Mouse (Mus musculus) kidney, embryonic 16.5 days (tissue): ENCODE measurements around the gene Vsx1. TPM values are rescaled to one million over a fixed set of nuclear protein-coding genes. Genes with fewer than 3 reads are reported as not detected.
A peak's percentile ranks its signal among the peaks of the same experiment; 100 is the strongest.

Experiments used
- ATAC-seq: fragments of 200-750 bp; cut with Nextera tagmentation; 2 replicates; pipeline ENCODE4 v1.8.0; 2017; ENCODE audit warnings: moderate TSS enrichment; ENCODE audit not compliant: low FRiP score, low TSS enrichment
- H3K27ac ChIP-seq: fragments of 300-500 bp; sonication (generic); 2 replicates; pipeline ENCODE4 v1.5.1; 2014; ENCODE audit warnings: low read length
- H3K27me3 ChIP-seq: fragments of 300-500 bp; sonication (generic); 2 replicates; pipeline ENCODE4 v1.6.1; 2014; ENCODE audit warnings: low read length, control low read depth, mixed read lengths; ENCODE audit not compliant: insufficient read depth
- H3K36me3 ChIP-seq: fragments of 300-500 bp; sonication (generic); 2 replicates; pipeline ENCODE4 v1.6.1; 2014; ENCODE audit warnings: low read length, control low read depth, mixed read lengths; ENCODE audit not compliant: insufficient read depth
- H3K4me1 ChIP-seq: fragments of 300-500 bp; sonication (generic); 2 replicates; pipeline ENCODE4 v1.6.1; 2014; ENCODE audit warnings: low read length, control low read depth, mixed read lengths; ENCODE audit not compliant: insufficient read depth
- H3K4me2 ChIP-seq: fragments of 300-500 bp; sonication (generic); replicated peaks from 2 replicates; pipeline ENCODE4 v1.6.1; 2014; ENCODE audit warnings: low read depth, low read length
- H3K4me3 ChIP-seq: fragments of 300-500 bp; sonication (generic); 2 replicates; pipeline ENCODE4 v1.5.1; 2014; ENCODE audit warnings: mild to moderate bottlenecking, low read length
- H3K9ac ChIP-seq: fragments of 300-500 bp; sonication (generic); replicated peaks from 2 replicates; pipeline ENCODE4 v1.6.1; 2014; ENCODE audit warnings: low read length
- H3K9me3 ChIP-seq: fragments of 300-500 bp; sonication (generic); 2 replicates; pipeline ENCODE4 v1.6.1; 2016; ENCODE audit warnings: low read length, control low read depth
- WGBS: fragments of 180-500 bp; shearing (Covaris S2); extraction: QIAGEN DNeasy Blood & Tissue Kit; methylation state at CpG from one replicate; pipeline ENCODE4 v1.1.7; 2014; 5-methylcytosine and 5-hydroxymethylcytosine counted together
- polyA plus RNA-seq: library from polyadenylated mRNA; unstranded; fragments of >200 nt; fragmentation: Nextera tagmentation; extraction: Ambion mirVana; gene quantifications from 2 replicates; pipeline ENCODE4 v1.2.1, GENCODE M21; 2015

The Vsx1 gene
- polyA plus RNA-seq, 1 experiment from 2014 or later: not detected

GRCm38 (mm10) chr2:150667820-150668766, 21.1 kb downstream of the Vsx1 start, which contains the start of gene Acss1:
TSS of gene Acss1 (minus strand) at chr2:150668500.
- Histone ChIP-seq H3K27me3 (peaks cover 6% of the 10 kb centered on the region), H3K4me3 (peak within 1 kb of the TSS; percentile 68), H3K9ac (peak within 1 kb of the TSS; percentile 76), H3K4me2 (peak within 1 kb of the TSS; percentile 94), H3K36me3 (no peaks in the 10 kb centered on the region), H3K4me1 (peaks cover 10% of the 10 kb centered on the region), H3K27ac (no peak within 1 kb of the TSS), H3K9me3 (no peaks in the 10 kb centered on the region)
- WGBS: 2% methylated on average over 61 of the region's 61 CpGs
- ATAC-seq: peak; percentile 93

- Histone ChIP-seq H3K9me3 (no peaks in the 10 kb centered on the region), H3K36me3 (no peaks in the 10 kb centered on the region), H3K27me3 (peaks cover 6% of the 10 kb centered on the region), H3K4me2 (peak overlapping the region; percentile 94), H3K4me1 (peaks cover 12% of the 10 kb centered on the region), H3K9ac (peak overlapping the region; percentile 76), H3K4me3 (peak overlapping the region; percentile 68), H3K27ac (no peak overlapping the region)
- ATAC-seq: peak; percentile 42; the same call in 1 of the 2 replicates
- 5% methylated on average over 17 of the region's 17 CpGs for WGBS
Measured at GRCm38 (mm10) chr2:150667065-150667819, 21.9 kb downstream of the Vsx1 start.

DNA sequence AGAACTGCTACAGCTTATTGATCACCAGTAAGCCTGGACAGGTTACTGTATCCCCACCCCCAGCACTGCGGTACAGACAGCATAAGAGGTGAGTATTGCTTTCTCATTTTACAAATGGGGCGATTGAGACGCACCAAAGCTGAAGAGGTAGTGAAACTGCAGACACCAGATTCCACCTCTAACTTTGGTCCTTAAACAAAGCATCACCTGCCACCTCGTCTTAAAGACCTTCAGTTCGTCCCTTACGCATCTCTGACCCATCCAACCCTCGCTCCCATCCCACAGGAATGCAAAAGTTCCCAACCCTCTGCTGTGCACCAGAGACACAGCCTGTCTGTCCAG, 22.5 kb downstream of the Vsx1 start:
- H3K9me3 ChIP-seq: no peaks in the 10 kb centered on the region
- no peak for ATAC-seq
- H3K4me3 ChIP-seq: peak overlapping the region; percentile 68
- H3K4me2 ChIP-seq: peak overlapping the region; percentile 94
- H3K27me3 ChIP-seq: peaks cover 6% of the 10 kb centered on the region
- H3K9ac ChIP-seq: no peak overlapping the region; the same call in 1 of the 2 replicates
- 54% methylated on average over 7 of the region's 7 CpGs for WGBS
- H3K27ac ChIP-seq: no peak overlapping the region
- peaks cover 12% of the 10 kb centered on the region for H3K4me1 ChIP-seq
- no peaks in the 10 kb centered on the region for H3K36me3 ChIP-seq

- no peak overlapping the region for H3K27ac ChIP-seq
- no peak overlapping the region for H3K4me2 ChIP-seq
- H3K9ac ChIP-seq: no peak overlapping the region
- H3K36me3 ChIP-seq: no peaks in the 10 kb centered on the region
- peaks cover 6% of the 10 kb centered on the region for H3K27me3 ChIP-seq
- no peak overlapping the region for H3K4me3 ChIP-seq
- 52% methylated on average over 10 of the region's 10 CpGs for WGBS
- no peak for ATAC-seq
- H3K9me3 ChIP-seq: no peaks in the 10 kb centered on the region
- H3K4me1 ChIP-seq: peaks cover 12% of the 10 kb centered on the region
Measured at GRCm38 (mm10) chr2:150665534-150666451, 23.4 kb downstream of the Vsx1 start.

DNA sequence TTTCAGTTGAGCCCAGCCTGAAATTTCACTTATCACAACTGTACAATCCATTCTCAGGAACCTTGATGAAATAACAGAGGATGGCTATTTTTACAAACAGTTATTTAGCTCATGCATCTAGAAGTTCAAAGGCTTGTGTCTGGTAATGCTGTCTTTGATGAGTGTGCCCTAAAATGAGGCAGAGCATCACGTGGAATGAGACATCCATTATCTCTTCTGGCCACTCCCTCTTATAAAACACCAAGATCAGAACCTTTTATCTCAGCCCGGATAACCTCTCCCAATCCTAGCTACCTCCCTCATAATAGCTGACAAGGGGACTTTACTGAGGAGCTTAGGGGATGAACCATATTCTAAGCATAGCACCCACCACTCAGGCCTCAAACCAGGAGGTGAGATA, 24.2 kb downstream of the Vsx1 start:
- no peak for ATAC-seq

GRCm38 (mm10) chr2:150664152-150664920, 24.8 kb downstream of the Vsx1 start:
- peaks cover 6% of the 10 kb centered on the region for H3K27me3 ChIP-seq
- H3K4me3 ChIP-seq: no peak overlapping the region
- no peaks in the 10 kb centered on the region for H3K36me3 ChIP-seq
- no peak overlapping the region for H3K4me2 ChIP-seq
- 73% methylated on average over 5 of the region's 5 CpGs for WGBS
- no peak overlapping the region for H3K27ac ChIP-seq
- peaks cover 12% of the 10 kb centered on the region for H3K4me1 ChIP-seq
- no peak for ATAC-seq
- no peak overlapping the region for H3K9ac ChIP-seq
- no peaks in the 10 kb centered on the region for H3K9me3 ChIP-seq

More for the DNA sequence above, 24.2 kb downstream of the Vsx1 start:
- Histone ChIP-seq H3K9me3 (no peaks in the 10 kb centered on the region), H3K4me1 (peaks cover 12% of the 10 kb centered on the region), H3K27me3 (peaks cover 6% of the 10 kb centered on the region), H3K4me3 (no peak overlapping the region), H3K36me3 (no peaks in the 10 kb centered on the region), H3K27ac (no peak overlapping the region), H3K9ac (no peak overlapping the region), H3K4me2 (no peak overlapping the region)
- 52% methylated on average over 2 of the region's 2 CpGs for WGBS

DNA sequence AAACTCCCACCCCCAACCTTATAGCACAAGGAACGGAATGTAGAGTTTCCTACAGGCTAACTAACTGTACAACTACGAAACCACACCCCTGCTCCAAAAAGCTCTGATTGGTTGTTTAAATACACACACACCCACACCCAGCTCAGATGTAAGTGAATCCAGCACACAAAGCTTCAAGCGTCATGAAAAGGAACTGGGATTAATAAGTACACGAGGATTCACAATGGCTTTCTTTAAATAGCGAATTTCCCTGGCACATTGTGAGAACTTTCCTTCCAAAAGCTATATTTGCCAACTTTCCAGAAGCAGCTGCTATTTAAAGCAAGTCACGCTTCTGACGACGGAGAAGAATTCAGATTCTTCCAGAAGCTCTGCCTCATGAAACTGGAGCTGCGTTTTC, 25.9 kb downstream of the Vsx1 start:
- no peak overlapping the region for H3K4me3 ChIP-seq
- no peak overlapping the region for H3K9ac ChIP-seq
- no peak overlapping the region for H3K4me2 ChIP-seq
- H3K27me3 ChIP-seq: peaks cover 6% of the 10 kb centered on the region
- H3K4me1 ChIP-seq: peaks cover 8% of the 10 kb centered on the region
- no peak overlapping the region for H3K27ac ChIP-seq
- 62% methylated on average over 9 of the region's 9 CpGs for WGBS
- ATAC-seq: no peak
- H3K9me3 ChIP-seq: no peaks in the 10 kb centered on the region
- no peaks in the 10 kb centered on the region for H3K36me3 ChIP-seq

GRCm38 (mm10) chr2:150662007-150662406, 27.2 kb downstream of the Vsx1 start:
- H3K27ac ChIP-seq: no peak overlapping the region
- ATAC-seq: no peak
- H3K36me3 ChIP-seq: no peaks in the 10 kb centered on the region
- no peaks in the 10 kb centered on the region for H3K9me3 ChIP-seq
- peaks cover 2% of the 10 kb centered on the region; the same call in 1 of the 2 replicates for H3K27me3 ChIP-seq
- no peak overlapping the region for H3K9ac ChIP-seq
- peaks cover 3% of the 10 kb centered on the region; the same call in 1 of the 2 replicates for H3K4me1 ChIP-seq
- WGBS: 87% methylated on average over 2 of the region's 2 CpGs
- H3K4me2 ChIP-seq: no peak overlapping the region
- no peak overlapping the region for H3K4me3 ChIP-seq
